Mouse (Mus musculus) G1E-ER4 (cell line): Measurements from ENCODE around the gene Lhfpl3. TPM values are rescaled to one million over a fixed set of nuclear protein-coding genes. Genes with fewer than 3 reads are reported as not detected.

Experiments used
- GATA1 ChIP-seq: IDR thresholded peaks from one replicate; pipeline ENCODE4 v1.8.0; 2012; ENCODE audit warnings: low read length, inconsistent platforms
- polyA plus RNA-seq: library from polyadenylated mRNA; stranded (reverse); fragments of >175 nt; gene quantifications from 2 replicates; pipeline ENCODE4 v1.2.3, GENCODE M21; 2012

The Lhfpl3 gene
- polyA plus RNA-seq, 1 experiment: 0.02 TPM

DNA sequence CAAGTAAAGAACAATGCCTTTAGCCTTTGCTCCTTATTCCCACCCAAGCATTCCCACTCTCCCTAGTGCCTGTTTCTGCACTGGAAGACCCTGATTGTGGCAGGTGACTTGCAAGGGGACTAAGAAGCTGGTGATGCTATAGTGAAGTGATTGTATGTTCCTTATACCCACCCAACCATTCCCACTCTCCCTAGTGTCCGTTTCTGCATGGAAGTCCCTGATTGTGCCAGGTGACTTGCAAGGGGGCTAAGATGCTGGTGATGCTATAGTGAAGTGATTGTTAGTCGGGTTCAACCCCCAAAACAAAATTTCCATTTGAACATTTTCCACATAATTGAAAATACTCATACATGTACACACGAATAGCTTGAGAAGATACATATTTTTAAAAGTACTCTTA, 151.4 kb downstream of the Lhfpl3 start:
- no peak for TF ChIP-seq GATA1

DNA sequence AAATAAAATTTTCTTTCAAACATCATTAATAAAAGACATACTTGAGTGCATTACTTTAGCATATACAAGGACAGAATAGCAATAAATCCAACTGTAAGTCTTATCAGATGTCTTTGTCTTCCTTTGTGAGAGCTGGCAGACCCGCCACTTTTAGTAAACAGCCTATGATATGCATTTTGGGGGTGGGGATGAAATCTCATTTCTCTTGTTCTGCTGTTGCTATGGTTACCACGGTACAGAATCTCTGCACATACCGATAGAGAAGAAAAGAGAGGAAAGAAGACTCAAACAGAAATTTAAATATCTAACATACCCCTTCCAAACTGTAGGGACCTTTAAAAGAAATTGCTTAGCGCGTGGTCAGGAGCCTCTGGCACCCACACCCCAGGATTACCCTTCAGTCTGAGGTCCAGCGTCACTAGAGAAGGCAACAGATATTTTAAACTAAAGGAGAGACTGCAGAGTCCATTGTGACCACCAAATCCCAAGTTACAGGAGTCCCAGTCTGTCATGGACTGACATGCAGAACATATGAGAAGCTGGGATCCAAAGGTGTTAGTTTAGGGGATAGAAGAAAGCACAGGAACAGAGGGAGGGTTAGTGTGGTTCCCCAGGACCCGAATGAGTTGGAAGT, 151.9 kb downstream of the Lhfpl3 start:
- no peak for TF ChIP-seq GATA1

DNA sequence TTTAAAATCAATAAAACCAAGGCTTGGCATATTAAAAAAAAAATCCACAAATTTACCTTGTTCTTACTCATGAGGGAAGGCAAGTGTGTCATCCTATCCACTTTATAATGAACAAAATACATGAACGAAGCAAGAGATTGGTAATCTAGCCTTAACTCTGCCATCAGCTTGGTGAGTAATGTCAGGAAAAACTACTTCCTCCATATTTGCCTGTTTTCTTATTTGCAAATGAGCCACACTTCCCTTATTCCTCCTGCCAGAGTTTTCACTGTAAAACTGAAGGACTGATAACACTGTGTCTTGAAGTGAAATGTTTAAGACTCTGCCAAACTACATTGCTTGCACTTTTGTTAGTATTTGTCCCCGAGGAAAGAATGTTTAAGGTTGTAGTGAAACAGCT, 152.7 kb downstream of the Lhfpl3 start:
- no peak for TF ChIP-seq GATA1

DNA sequence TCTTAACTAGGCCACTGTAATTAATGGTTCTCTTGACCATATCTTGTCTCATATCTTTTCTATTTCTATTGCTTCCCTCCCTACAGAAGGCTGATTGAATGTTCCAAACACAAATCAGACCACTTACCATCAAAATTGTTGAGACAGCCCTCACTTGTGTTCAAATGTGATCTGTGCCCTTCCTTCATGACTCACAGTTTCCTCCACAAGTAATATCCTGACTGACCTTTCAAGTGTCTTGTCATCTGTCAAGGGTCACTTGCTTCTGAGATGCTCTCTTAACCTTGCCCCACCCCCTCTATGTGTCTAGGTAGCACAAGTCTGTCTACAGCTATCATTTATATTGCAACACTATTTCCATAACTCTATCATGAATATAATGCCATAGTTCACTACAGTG, 154.1 kb downstream of the Lhfpl3 start:
- no peak for TF ChIP-seq GATA1

DNA sequence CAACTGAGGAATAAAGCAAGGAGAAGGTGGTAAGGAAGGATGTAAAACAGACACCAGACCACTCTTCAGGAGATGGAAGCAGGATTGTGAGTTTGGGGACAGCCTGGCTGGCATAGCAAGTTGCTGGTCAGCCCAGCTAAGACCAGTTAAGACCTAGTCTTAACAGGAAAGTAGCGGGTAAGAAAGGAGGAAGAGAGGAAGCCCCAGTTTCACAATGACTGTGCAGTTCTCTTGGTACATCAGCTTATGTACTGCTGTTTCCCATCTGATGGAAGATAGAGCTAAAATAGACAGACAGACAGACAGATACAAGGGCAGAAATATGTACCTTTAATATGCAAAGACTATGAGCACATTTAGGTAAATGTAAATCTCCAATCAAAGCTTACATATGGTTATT, 171.3 kb downstream of the Lhfpl3 start:
- TF ChIP-seq GATA1: no peak

DNA sequence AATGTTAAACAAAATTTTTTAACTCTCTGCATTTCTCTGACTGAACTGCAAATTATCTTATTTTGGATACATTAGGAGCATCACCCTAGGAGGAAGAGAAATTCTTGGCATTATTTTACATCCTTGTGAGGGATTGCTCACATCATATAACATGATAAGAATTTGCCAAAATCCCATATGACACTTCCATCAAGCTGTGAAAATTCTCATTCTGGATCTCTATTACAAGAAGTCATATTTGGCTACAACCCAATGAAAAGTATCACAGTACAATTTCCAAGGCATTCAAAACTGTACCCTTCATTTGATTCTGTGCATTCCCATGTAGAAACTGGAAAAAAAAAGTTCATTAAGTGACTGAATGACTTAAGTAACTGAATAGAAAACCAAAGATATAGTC, 180.3 kb downstream of the Lhfpl3 start:
- no peak for TF ChIP-seq GATA1

- no peak for TF ChIP-seq GATA1
Measured at GRCm38 (mm10) chr5:22928746-22929145, 182.9 kb downstream of the Lhfpl3 start.

DNA sequence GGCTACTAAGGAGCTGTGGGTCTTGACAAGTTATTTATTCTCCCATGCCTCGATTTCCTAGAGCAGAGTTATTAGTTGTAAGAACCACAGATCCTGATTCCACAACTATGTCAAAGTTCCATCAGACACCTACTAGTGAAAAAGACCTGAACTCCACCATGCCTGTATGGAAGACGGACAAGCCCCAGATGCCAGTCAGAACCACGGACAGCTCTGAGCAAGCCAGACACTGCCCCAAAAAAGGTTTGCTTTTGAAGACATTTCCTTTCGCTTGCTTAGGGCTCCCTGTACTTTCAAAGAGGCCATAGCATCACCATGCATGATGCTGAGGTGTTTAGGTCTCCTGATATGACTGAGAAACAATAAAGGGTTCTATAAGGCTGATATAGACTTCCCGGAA, 197.4 kb downstream of the Lhfpl3 start:
- no peak for TF ChIP-seq GATA1

DNA sequence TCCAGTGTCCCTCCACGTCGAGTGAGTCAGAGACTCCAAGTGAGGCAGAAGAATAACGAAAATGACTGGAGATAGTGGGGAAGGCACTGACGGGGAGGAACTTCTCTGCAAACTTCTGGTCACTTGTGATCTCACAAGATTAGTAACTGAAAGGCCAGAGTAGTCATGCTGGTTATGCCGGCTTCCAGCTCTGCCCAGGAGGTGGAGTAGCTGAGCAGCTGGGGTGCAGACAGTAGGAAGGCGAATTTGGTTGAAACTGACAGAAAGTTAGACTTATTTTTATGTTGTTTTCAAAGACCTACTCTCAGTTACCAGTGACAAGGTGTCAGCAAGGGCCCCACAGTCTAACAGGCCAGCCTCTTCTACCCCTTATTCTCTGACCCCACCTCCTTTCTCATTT, 217.4 kb downstream of the Lhfpl3 start:
- no peak for TF ChIP-seq GATA1

DNA sequence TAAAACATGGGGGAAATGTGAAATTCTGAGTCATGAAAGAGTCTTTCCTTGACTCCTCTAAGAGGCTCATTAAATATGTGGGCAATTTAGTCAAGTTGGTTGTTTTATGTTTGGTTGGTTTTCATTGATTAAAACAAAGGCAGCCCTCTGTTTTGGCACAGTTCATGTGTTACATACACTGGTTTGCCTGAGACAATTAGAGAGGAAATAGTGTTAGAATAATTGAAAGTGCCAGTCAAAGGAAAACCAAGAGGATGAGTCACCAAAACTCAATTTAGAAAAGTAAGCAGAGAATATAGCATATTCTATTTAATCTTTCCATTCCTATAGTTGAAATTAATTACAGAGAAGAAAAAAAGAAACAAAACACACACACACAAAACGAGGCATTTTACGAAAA, 240.9 kb downstream of the Lhfpl3 start:
- TF ChIP-seq GATA1: no peak

DNA sequence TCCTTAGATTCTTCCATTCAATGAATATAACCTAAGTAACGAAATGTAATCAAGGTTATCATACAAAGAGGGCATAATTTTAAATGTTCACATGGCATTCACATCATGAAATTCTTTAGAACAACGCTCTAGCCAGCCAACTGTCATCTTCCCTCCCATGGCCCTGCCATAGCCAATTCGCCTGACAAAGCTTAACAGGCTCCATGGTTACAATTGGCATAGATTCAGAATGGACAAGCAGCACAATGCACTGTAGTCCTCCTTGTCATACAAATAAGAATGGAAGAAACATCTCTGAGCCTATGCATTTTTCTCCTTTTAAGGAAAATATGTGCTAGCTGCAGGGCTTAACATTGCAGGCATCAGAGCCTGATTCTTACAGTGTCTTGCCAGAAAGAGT, 254.0 kb downstream of the Lhfpl3 start:
- TF ChIP-seq GATA1: no peak

DNA sequence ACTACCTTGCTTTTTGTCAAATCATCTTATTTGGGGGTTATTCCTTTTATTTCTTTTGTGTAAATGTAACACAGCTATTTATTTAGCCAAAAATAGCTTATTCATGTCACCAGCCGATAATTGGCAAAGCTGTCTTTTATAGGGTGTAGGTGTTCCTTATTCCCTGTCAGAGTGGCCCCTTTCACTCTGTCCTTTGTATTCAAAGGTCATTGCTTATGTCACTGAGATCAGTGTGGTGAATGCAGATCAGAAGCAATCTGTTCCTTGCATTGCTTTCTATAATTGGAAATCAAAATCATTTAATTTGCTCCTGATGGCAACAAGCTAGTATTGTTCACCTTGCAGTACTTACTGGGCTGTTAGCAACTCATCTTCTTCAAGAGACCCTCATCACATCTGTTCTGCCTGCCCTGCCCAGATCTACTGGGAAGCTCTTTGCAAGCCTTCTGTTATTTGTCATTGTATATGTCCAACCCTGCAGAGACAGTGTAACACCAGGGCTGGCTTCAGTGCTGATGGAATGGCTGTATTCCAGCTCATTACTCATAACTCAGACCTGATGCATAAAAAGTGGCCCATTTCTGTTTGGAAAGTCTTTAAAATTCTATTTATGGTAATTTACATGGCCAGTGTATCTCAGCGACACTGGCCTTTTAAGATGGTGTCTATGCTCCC, 257.4 kb downstream of the Lhfpl3 start:
- no peak for TF ChIP-seq GATA1

DNA sequence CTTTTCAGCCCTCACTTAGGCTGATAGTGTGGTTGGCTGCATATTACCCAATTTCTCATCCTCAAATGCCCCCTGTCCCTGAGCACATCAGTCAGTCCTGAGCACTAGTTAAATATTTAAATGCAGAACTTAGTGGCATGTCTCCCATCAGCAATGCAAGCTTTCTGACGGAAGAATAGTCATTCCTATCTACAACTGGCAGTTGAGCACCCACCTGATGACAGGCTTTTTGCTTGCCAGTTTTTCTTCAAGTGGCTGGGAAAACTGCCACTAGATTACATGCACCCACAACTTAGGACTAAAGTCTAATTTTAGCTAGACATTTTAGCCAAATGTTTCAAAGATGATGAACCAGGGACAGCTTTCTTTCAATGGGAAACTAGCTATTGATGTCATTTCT, 260.3 kb downstream of the Lhfpl3 start:
- no peak for TF ChIP-seq GATA1

GRCm38 (mm10) chr5:23010460-23010859, 264.6 kb downstream of the Lhfpl3 start:
- no peak for TF ChIP-seq GATA1

GRCm38 (mm10) chr5:23013997-23014396, 268.1 kb downstream of the Lhfpl3 start:
- TF ChIP-seq GATA1: no peak

GRCm38 (mm10) chr5:23015587-23016335, 269.9 kb downstream of the Lhfpl3 start:
- TF ChIP-seq GATA1: no peak
